Mouse (Mus musculus) MEL (cell line): ENCODE measurements around the gene Sema3d.

ENCODE experiments used
- CHD2 ChIP-seq: IDR thresholded peaks from 2 replicates; pipeline ENCODE4 v1.6.1; 2011; ENCODE audit warnings: low read length, improper control_type of control experiment
- CTCF ChIP-seq, 3 experiments: IDR thresholded peaks in 2 of 3; conservative IDR thresholded peaks in 1 of 3; 2 replicates each; pipeline ENCODE4 v1.5.1; 2011 to 2012; ENCODE audit warnings: low read length in 3 of 3, low read depth in 2 of 3, mild to moderate bottlenecking in 2 of 3, improper control_type of control experiment in 1 of 3, inconsistent platforms in 1 of 3, mixed read lengths in 1 of 3, moderate library complexity in 1 of 3; ENCODE audit not compliant: control insufficient read depth in 1 of 3, insufficient read depth in 1 of 3, poor library complexity in 1 of 3, severe bottlenecking in 1 of 3
- E2F4 ChIP-seq: IDR thresholded peaks from 2 replicates; pipeline ENCODE4 v1.6.1; 2011; ENCODE audit warnings: low read depth, low read length, improper control_type of control experiment, borderline replicate concordance
- JUND ChIP-seq: IDR thresholded peaks from 2 replicates; pipeline ENCODE4 v1.6.1; 2011; ENCODE audit warnings: low read depth, mild to moderate bottlenecking, improper control_type of control experiment, low read length
- MYC ChIP-seq: IDR thresholded peaks from 2 replicates; pipeline ENCODE4 v1.6.1; 2011; ENCODE audit warnings: low read depth, mild to moderate bottlenecking, low read length, improper control_type of control experiment, moderate library complexity
- NRF1 ChIP-seq: IDR thresholded peaks from 2 replicates; pipeline ENCODE4 v1.6.1; 2014; ENCODE audit warnings: low read depth, mild to moderate bottlenecking, inconsistent platforms, low read length, improper control_type of control experiment, moderate library complexity; ENCODE audit not compliant: poor library complexity, insufficient read depth, severe bottlenecking
- POLR2A ChIP-seq, 2 experiments: IDR thresholded peaks; 2 replicates each; pipeline ENCODE4 v1.6.1; 2011 to 2012; ENCODE audit warnings: low read length in 2 of 2, mild to moderate bottlenecking in 2 of 2, control low read depth in 1 of 2, improper control_type of control experiment in 1 of 2, low read depth in 1 of 2, moderate library complexity in 1 of 2; ENCODE audit not compliant: control insufficient read depth in 1 of 2, insufficient read depth in 1 of 2, poor library complexity in 1 of 2
- POLR2AphosphoS2 ChIP-seq: IDR thresholded peaks from 2 replicates; pipeline ENCODE4 v1.6.1; 2011; ENCODE audit warnings: low read length, improper control_type of control experiment
- POLR2AphosphoS5 ChIP-seq: IDR thresholded peaks from 2 replicates; pipeline ENCODE4 v1.6.1; 2012; ENCODE audit warnings: low read depth, borderline replicate concordance, mild to moderate bottlenecking, inconsistent platforms, low read length, moderate library complexity, mixed read lengths
- TCF12 ChIP-seq: IDR thresholded peaks from 2 replicates; pipeline ENCODE4 v1.6.1; 2014; ENCODE audit warnings: low read depth, mild to moderate bottlenecking, inconsistent platforms, low read length, improper control_type of control experiment, moderate library complexity
- UBTF ChIP-seq: IDR thresholded peaks from 2 replicates; pipeline ENCODE4 v1.6.1; 2012; ENCODE audit warnings: low read depth, mild to moderate bottlenecking, inconsistent platforms, low read length, improper control_type of control experiment, moderate library complexity, borderline replicate concordance; ENCODE audit not compliant: insufficient read depth
- USF2 ChIP-seq, 2 experiments: IDR thresholded peaks; 2 replicates each; pipeline ENCODE4 v1.6.1; 2011 to 2012; ENCODE audit warnings: improper control_type of control experiment in 2 of 2, low read length in 2 of 2, borderline replicate concordance in 1 of 2, inconsistent platforms in 1 of 2, low read depth in 1 of 2, mild to moderate bottlenecking in 1 of 2; ENCODE audit not compliant: insufficient read depth in 1 of 2
- ZNF384 ChIP-seq: IDR thresholded peaks from 2 replicates; pipeline ENCODE4 v1.6.1; 2012; ENCODE audit warnings: low read depth, mild to moderate bottlenecking, inconsistent platforms, low read length, improper control_type of control experiment

GRCm38 (mm10) chr5:12528596-12528995 is 145.4 kb downstream of the Sema3d start:
- TF ChIP-seq CTCF (IDR thresholded peaks at IDR 0.05 in 2 of 3, conservative IDR thresholded peaks at IDR 0.05 in 1 of 3; ENCODE audit: control insufficient read depth in 1 of 3, insufficient read depth in 1 of 3, low read depth in 2 of 3, low read length in 3 of 3, poor library complexity in 1 of 3, severe bottlenecking in 1 of 3): no peak
- no peak for TF ChIP-seq POLR2A (IDR thresholded peaks at IDR 0.05; ENCODE audit: control insufficient read depth in 1 of 2, insufficient read depth in 1 of 2, low read depth in 1 of 2, low read length in 2 of 2, poor library complexity in 1 of 2)
- no peak for TF ChIP-seq POLR2AphosphoS5
- no peak for TF ChIP-seq CHD2
- TF ChIP-seq E2F4: no peak
- no peak for TF ChIP-seq NRF1
- TF ChIP-seq MYC: no peak
- no peak for TF ChIP-seq UBTF
- TF ChIP-seq USF2 (IDR thresholded peaks at IDR 0.05; ENCODE audit: borderline replicate concordance in 1 of 2, insufficient read depth in 1 of 2, low read depth in 1 of 2, low read length in 2 of 2): no peak
- no peak for TF ChIP-seq POLR2AphosphoS2
- TF ChIP-seq JUND: no peak
- TF ChIP-seq TCF12: no peak
- no peak for TF ChIP-seq ZNF384
